Mouse (Mus musculus) kidney, adult 11 months (tissue): ENCODE measurements around the gene Hey2.

Source experiments
- DNase-seq: peaks from one replicate; pipeline ENCODE4 v3.0.0; 2022

Hey2 gene

DNA sequence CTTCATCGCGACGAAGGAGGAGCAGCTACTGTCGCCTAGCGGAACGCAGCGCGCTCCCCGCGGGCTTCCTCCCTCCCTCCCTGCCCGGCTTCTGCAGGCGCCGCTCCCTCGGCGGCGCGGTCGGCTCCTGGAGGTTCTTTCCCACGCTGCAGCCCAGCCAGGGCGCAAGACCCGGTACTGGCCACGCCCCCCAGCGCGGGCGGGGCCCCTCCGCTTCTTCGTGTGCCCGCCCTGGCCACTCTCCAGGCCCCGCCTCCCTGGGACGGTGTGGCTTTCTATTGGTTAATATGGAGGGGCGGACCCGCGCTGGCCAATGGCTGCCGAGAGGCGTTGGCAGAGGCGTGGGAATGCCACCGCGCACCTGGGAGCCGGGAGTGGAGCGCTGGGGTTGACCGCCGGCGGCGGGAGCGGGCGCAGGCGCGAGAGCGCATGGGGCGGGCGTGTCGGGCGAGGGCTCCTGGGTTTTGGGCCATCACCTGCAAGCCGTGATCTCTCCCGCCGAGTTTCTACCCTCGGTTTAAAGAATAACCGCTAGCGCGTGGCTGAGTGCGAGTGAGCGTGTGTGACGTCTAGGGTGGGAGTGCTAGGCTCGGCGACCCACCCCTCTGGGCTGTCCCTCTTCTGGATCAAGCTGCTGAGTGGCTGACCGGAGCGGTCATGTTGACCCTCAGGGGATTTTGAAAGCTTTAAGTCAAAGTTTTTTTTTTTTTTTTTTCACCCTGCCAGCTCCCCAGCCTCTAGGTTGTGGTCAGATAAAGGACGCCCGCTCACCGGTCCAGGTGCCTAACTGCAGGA is at the start of gene Hey2:
Gene Hey2, minus strand, starts transcription at position 159 of the 795 bp plus-strand sequence.
- peak; percentile 98 for DNase-seq

DNA sequence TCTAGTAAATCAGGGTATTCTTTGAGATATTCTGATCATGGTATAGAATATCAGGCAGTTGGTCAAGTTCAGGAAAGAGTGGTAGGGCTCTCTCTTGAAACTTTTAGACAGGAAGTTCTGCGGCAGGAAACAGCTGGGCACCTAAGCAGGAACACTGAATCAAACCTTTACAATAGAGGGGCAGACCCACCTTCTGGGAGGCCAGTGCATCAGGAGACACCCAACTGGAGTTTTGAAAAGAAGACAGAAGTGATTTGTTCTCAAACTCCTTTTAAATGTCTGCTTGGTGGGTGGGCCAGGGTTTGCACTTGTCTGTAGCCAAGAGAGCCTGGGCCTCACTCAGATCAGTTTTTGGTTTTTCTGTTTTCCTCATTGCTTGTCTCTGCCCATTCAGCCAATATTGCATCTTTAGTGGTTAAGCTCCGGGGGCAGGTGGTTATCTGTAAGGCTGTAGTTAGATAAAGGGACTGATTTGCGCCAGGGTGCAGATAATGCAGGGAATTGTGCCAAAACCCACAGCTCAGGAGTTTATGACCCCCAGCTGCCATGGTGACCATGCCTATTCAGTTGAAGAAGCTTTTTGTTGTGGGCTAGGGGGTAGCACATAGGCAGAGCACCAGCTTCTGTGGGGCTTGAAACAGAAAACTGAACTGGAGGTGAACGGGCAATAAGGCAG is 40.6 kb upstream of the Hey2 start:
- no peak for DNase-seq

DNA sequence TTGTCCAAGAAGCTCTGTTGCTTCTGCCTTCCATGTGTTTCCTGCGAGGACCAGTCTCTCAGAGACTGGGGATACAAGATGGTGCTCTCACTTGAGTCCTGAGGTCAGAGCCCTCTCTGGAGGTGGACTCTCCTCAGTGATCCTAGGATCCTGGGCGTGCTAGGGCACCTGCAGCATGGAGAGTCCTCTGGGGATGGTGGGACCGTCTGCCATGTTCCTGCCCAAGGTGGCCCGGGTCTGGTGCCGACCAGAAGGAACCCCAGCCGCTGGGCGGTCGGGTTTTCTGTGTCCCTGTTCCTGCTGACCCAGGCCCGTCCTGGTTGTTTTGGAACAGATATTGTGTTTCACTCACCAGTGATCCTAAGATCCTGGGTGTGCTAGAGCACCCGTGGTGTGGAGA is 38.5 kb upstream of the Hey2 start:
- DNase-seq: no peak

DNA sequence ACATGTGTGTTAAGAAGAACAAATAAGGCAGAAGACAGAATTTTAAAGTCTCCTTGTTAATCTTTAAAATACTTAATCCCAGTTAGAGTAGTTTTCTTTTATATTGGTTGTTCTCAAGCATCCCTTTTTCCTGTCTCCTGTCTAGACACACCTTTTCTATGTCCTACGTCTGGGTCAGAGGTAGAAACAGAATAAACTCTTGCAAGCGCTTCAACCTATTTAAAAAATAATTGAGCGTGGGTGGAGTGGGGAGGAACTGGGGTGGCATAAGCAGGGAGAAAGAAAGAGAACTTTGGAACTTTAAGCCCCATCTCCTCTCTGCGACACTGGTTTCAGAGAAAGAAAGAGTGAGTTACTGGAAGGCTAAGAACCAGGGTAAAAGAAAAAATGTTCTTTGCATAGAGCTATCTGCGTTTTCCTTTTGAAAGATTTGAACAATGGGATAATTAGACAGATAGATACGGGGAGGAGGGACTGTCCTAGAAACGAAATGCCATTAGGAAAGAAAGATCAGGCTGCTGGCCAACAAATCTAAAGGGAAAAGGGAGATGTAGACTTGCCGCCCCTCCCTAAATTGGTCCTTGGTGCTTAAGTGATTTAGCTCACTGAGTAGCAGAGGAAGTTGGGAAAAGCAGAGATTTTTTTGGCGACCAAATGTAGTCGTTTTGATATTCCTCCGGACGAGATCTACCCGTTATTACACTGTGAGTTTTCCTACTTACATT is 2.7 kb upstream of the Hey2 start:
- no peak for DNase-seq

DNA sequence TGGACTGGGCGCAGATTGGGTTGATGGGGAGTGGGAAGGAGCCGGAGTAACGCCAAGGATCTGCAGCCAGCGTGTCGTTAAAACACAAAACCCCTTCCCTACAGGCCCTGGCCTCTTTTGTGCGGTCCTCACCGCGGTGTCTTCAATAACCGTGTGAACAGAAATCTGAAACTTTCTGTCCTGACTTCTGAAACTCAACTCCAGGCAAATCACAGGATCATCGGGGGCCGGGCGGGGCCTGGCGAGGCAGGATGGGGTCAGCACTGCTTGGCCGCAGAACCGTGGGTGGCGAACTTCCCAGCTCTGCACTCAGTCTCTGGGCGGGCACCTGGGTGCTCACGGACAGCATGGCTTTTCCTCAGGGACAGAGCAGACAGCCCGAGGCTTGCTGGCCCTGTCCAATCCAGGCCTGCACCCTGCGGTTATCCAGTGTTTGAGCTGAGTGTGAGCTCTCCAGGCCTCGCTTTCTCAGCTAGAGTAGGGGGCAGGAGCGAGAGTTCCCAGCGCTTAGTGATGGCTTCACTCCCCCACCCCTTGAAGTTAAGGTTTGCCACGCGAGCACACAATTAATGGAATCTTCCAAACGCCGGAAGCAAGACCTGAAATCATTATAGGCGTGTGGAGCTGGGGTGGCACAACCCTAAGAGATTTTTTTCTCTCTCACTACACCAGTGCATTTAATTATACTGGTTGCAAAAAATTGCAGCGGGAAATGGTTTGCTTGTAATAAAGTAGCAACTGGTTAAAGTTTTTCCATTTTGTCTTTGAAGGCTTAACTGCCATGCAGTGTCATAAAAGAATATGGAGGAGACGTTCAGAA is 1.8 kb upstream of the Hey2 start:
- DNase-seq: no peak

DNA sequence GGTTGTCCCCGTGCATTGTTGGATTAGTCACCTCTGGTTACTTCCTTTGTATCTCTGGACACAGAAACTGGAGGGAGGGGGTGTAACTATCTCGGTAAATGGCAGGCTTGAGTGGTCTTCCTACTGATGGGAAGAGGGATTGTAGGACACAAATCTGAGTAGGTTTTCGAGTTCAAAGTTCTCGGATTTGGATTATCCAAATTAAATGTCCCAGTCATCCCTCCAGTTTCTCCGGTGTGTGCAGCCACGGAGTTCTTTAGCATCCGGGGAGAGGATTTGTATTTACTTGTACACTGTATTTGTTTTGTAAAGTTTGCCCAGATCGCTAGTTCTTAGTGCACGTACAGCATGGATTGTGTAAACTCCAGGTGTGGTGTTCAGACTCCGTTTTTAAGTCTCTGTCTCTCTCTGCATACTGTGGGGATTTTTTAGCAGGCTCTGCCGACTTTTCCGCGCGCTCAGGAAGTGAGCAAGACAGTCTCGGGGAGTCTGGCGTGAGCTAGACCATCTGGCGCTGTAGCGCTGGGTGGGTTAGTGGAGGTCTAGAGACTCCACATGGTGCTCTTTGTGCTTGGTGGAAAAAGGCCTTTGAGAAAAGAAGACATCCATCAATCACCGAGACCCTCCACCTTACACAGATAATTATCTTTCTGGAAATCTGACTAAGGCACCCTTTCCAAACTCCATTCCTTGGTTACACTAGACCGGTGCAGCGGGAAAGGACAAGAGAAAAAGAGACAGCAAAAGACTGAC is 1.0 kb upstream of the Hey2 start:
- DNase-seq: no peak

DNA sequence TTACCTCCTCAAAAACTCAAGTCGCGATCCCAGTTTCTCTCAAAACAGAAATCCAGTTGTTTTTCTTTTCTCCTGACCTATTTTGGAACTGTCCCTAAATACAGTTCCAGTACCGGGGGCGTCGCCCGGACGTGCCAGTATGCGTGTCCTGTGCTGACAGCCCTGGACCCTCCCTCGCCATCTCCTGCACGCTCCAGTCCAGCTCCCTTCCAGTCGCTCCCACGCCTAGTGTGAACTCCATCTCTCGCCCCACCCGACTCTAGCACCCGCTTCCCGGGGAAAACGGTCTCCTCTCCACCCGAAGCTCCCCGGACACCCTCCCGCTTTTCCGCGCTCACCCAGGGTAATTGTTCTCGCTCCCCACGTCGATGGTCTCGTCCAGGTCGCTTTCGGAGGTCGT is 373 bp downstream of the Hey2 start:
- peak; percentile 6 for DNase-seq

DNA sequence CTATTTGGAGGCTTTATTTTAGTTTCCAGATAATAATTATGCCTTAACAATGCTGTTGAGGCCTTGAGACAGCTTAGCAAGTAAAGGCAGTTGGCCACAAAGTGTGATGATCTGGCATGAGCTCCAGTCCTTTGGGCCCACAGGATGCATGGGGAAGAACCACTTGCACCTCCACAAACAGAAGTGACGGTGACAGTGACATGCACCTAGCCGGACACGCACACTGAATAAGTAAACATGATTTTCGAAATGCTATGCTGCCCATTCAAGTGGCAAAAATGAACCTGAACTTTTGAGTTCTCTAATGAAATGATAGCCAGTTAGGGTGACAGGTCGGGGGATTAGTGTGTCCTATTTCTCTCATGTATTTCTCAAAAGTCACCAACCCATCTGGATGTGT is 1.8 kb downstream of the Hey2 start:
- DNase-seq: no peak

DNA sequence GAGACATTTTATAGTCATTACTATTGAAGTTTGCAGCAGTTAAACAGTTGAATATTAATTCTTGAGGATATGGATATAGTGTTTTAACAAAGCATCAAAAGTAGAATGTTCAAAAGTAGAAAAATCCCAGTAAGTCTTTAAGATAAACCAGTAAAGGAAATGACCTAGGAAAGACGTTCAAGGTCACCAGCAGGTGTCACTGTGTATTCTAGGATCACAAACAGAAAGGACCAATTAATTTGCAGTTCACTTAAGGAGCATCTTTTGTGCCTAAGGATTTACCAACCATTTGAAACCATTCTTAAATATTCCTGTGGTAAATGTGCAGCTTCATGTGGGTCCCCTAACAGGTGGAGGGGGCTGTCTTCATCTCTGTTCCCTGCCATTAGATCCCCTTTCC is 4.4 kb downstream of the Hey2 start:
- DNase-seq: no peak

DNA sequence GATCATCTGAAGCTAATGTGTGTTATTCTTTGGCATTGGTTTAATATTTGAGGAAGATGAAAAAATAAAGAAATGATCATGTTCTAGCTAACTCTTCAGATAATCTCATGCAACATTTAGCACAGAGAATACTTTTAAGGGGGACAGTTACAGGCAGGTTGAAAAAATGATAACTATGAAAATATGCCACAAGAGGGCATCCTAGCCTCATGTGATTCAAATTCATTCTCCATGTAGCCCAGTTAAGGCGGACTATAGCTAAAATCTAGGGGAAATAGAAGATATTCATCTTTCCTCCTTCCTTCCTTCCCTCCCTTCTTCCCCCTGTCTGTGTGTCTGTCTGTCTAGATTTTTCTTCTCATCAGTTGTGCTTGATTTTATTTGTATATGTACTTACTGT is 17.6 kb downstream of the Hey2 start:
- no peak for DNase-seq

DNA sequence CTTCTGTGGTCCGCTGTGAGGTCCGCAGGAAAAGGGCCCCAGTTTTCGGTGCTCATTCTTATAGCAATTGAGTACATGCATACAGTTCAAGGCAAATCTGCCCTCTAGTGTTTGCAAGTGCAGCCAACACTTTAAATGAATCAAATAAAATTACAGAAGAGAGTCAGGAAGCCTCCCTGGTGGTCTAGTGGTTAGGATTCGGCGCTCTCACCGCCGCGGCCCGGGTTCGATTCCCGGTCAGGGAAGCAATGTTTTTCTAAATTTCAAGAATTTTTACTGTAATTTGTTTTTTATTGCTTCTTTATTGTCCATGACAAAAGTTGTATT is 31.7 kb downstream of the Hey2 start:
- peak; percentile 78 for DNase-seq

DNA sequence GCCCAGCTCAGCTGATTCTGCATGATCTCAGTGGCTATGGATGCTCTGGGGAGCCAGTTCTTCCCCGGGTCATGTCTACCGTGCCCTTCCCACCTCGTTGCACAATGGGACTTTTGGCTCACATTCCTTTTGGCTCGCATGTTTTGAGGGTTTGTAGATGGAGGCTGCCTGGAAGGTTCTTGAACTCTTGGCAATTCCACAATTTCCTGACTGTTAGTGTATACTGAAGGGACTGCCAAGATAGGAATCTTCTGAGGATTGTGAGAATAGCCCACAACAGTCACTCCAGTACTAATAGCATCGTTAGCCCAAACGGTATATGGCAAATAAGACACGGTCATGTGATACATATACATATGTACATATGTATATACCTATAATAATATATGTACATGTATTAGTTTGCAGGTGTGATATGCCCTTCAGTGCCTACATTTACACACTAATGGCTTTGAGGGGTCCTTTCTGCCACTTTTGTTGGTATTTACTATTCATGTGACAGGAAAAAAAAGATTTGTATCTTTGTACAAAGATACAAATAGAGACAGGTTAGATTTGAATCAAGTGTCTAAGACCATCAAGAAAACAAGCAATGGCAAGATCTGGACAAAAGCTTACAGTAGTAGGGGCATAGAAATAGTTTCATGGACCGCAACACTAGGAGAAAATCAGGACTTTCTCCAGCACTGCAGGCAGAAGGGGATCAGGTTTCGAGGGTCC is 32.2 kb downstream of the Hey2 start:
- DNase-seq: peak; percentile 33

DNA sequence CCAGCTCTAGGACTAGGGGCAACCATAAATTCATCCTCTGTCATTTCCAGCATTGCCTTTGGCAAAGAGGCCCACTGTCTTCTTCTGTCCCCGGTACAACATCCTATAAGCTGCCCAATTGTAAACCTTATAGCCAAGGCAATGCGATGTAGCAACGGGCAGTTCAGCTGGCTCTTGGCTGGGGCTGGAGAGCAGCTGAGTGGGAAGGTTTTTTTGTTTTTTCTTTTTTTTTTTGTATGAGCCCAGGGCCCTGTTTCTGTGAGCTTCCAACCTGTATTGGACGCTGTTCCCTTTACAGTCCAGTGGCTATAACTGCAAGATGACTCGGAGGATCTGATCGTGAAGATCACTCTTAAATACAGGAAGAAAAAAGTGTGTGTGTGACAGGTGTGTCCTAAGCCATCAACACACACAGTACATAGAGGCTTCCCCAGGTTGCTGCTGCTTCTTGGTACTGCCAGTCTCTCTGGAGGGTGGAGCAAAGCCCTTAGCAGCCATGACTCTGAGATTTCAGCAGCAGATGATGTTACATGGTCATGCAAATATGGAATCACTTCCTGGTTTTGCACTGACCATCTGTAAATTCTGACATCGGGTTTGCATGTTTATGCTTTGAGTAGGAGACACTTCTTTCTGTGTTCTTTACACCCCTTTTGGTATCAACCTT is 38.9 kb downstream of the Hey2 start:
- no peak for DNase-seq

DNA sequence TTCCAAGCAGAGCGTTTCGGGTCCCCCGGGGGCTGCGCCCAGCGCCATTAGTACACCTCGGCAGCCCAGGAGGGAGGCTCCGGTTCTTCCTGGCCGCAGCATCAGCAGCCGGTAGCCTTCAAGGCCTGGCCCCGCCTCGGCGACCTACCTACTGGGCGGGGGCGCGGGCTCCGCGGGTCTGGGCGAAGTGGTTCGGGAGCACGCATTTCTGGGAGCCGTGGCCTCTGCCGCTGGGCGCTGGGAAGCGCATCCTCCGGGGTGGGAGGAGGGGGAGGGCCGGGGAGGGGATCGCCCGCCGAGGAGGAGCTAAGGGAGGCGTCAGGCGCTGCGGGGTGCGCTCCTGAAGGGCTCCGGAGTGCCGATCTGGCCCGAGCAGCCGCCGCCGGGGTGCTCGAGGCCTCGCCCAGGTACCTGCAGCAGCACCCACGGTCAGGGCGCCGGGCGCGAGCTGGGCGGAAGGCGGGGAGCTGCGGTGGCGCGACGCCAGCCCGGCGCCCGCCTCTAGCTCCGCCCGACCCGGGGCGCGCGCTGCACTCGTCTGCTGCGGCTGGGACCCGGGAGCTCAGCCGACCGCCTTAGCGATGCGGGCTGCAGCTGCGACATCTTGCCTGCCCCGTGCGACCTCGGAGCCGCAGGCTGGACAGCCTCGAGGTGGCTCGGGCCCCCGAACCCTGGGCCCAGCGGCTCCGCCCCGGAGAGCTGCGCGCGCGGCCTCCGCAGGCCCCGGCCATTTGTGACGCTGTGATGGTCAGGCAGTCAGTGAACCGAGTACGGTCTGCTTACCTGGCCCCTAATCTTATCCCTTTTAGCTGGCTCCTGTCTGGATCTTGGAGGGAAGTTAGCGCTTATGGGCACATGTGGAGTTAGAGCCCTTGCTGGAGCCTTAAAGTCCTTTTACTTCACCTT is 39.7 kb downstream of the Hey2 start, which contains the start of gene Ncoa7:
Gene Ncoa7, minus strand, starts transcription at position 646 of the 906 bp plus-strand sequence.
- peak; percentile 86 for DNase-seq

DNA sequence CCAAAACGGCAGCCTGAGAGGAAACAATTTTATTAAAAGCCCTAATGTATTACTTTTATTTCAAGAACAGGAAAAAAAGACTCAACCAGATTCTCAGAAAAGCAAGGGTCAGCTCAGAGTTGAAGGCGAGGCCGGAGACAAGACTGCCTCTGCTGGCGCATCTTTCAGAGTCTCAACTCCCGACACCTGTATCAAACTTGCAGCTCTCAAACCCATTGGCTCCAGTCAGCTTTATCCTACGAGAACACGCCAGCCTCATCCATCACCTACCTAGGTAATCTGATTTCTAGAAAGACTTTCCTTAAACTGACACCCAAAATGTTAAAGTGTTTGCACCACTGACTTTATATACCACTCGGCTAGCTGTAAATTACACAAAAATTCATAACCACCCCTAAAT is 40.6 kb downstream of the Hey2 start:
- DNase-seq: no peak

DNA sequence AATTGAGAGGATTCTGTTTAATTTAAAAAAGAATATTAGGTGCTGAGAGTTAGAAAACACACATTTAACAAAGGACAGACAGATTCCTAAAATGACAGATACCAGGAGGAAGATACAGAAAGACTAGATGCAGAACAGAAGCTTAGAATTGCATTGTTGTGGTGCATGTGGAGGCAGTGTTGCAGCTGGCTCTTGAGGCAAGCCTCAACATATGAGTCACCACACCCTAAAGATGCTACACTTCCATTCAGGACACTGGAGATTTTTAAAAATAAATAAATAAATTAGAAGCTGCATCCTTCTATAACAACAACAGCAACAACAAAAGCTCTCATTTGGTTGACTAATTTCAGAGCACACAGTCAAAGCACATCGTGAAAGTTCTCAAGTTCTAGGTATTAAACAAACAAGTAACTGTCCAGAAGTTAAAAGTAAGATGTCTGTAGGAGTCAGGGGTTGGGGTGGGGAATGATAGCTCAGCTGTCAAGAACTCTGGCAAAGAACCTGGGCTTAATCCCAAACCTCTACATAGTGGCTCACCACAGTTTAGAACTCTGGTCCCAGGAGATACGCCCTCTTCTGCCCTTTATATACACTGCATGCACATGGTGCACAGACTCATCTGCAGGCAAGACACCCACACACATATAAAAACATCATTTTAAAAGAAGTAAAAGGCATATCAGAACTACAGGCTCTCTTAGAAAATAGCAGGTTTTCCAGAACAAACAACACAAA is 42.7 kb downstream of the Hey2 start:
- DNase-seq: no peak

DNA sequence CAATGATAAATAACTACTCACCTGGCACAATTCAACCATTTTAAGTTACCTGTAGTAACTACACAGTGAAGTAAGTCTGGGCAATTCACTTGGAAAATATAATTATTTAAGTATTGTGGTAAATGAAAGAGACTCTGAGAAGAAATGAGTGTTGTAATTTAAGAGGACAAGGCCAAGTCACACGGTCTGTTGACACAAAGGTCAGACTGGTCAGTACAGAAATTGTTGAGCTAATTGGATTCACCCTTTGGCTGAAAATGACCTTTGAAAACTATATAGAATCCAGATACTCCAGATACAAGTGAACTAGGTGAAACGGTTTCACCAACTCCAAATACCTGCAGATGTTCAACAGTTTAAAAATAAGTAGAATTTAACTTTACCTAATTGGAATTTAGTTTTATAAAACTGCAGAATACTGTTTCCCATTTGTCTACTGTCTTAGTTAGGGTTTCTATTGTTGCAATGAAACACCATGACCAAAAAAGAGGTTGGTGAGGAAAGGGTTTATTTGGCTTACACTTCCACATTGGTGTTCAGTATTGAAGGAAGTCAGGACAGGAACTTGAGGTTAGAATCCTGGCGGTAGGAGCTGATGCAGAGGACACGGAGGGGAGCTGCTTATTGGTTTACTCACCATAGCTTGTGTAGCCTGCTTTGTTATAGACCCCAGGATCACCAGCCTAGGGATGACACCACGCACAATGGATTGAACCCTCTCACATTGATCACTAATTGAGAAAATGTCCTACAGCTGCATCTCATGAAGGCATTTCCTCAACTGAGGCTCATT is 45.9 kb downstream of the Hey2 start:
- DNase-seq: no peak

DNA sequence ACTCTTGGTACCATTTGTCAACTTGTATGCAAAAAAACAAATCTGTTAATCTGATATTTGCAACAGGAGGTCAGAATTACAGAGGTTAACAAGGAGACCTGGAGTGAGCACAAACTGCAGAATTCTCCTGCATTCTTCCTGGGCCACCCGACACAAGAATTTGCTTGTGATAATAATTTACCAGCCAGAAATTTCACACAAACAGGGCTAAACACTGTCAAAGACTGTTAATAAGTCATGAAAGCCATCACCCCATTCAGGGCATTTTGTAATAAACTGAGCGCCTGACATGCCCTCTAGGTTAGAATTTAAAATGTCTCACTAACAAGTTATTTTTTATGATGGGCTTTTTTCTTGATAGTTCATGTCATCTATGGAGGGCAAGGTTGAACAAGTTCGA is 51.6 kb downstream of the Hey2 start:
- peak; percentile 79 for DNase-seq
